Mouse (Mus musculus) urinary bladder, adult 2 months (tissue): Measurements from ENCODE around the gene Map2k5. TPM values are rescaled to one million over a fixed set of nuclear protein-coding genes. Genes with fewer than 3 reads are reported as not detected.

Experiments used
- DNase-seq: peaks from one replicate; pipeline ENCODE4 v3.0.0; 2022; ENCODE audit warnings: low spot score
- polyA plus RNA-seq: library from polyadenylated mRNA; depleted of rRNA; stranded (reverse); fragments of >200 nt; gene quantifications from 2 replicates; pipeline ENCODE4 v1.2.3, GENCODE M21; 2012

Map2k5 gene
- polyA plus RNA-seq, 1 experiment, result 20.4 TPM

DNA sequence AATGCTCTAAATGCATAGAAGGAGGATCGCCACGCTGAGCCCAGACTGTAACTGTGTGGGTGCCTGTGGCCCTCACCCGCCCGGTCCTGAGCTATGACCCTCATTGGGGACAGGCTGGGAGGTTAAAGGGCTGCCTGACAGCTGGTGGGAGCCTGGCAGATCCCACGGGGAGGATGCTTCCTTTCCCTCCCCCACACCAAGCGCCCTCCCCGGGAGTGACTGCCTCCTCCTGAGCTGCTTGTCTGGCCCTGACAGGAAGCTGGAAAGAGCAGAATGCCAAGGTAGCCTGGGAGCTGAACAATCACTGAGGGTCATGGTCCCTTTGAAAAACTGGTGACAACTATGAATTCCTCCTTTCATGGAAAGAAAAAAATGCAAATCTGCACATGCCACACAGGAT is 190.4 kb downstream of the Map2k5 start:
- no peak for DNase-seq

DNA sequence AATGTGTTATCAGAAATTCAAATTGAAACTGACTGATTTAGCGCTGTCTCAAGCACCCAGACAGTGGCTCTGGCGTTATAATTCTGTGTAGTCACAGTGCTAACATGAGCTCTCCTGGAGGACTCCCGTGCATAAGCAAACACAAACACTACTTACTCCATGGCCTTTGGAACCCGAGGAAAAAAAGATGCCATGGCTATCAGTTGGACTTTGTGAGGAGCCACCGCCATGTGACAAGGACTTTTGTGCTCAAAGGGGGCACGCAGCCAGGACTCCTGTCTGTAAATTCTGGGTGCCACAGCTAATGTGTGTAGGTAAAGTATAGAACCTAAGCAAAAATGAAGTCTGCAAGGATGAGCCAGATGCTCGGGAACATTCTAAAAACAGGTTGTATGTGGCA is 192.5 kb downstream of the Map2k5 start:
- no peak for DNase-seq

DNA sequence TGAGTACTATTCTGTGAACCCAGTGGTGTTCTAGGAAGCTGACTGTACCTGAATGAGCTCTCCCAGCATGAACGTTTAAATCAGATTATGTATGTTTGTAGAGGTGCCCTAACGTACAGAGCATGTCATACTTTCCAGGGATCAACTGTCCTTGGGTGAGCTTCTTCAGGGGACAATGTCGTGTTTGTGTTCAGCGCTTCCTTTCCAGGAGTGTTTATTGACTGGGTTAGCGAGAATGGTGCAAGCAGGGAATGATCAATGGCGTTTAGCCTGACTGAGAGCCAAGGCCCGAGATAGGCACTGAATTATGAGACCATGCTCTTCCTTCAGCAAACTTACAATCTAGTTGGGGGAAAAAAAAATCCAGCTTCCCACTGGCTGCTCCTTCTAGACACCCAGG is 193.8 kb downstream of the Map2k5 start:
- DNase-seq, result no peak

DNA sequence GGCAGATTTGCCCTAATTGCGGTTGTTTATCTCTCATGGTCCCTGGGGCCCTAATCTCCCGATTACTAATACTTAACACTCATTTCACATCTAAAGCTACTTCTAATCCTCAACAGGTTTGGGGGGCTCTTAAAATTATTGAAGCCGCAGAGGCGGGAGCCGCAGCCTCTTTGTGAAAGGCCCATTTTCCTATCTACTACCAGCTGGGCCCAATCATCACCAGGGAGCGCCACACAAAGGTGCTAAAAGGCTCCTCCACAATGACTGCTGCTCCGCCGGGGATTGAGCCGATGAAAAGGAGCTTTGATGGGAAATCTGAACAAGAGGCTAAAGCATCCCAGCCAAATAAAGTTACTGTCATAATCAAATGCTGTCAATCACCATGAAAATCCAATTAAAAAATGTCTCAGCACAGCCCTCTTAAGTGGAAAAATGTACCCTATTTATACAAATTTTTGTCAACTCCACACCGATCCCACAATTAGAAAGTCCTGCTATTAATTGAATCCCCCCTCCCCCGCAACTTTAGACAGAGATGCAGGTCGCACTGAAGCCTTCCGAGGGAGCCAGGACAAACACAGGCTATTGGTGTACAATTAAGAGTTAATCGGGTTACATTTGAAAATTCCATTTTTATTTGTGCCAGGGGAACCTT is 195.3 kb downstream of the Map2k5 start:
- DNase-seq, result no peak

DNA sequence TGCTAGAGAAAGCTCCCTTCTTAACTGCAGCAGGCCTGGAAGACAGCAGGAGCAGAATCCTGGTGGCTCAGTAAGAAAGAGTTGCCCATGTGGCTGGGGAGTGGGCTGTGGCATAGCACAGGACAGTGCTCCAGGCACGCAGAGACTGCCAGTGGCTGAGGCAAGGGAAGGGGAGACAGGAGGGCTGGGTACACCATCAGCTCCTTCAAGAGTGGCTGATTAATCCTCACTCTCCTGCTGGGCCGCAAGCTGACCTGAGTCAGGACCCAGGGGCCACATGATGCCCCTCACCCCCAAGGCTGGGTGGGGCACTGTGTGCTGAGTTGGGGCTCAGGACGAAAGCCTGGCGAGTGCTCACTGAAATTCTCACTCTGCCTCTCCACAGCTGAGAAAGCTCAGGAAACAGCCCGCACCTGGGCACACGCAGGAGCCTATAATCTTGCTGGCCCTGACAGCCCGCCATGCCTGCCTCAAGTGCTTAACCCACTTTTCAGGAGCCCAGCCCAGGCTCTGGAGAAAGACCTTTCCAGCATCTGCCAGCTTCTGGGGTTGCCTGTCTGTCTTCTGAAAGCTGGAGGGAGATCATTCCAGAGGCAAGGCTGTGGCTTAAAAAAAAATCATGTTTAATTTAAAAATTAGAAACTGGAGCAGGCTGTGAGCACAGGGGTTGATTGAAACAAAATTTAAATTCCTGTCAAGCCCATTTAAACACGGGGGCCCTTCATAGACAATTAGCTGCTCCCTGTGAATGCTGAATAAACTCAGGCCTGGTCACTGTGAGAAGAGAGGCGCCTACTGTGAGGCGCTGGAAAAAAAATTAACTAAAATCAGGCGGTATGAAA is 196.1 kb downstream of the Map2k5 start:
- no peak for DNase-seq

DNA sequence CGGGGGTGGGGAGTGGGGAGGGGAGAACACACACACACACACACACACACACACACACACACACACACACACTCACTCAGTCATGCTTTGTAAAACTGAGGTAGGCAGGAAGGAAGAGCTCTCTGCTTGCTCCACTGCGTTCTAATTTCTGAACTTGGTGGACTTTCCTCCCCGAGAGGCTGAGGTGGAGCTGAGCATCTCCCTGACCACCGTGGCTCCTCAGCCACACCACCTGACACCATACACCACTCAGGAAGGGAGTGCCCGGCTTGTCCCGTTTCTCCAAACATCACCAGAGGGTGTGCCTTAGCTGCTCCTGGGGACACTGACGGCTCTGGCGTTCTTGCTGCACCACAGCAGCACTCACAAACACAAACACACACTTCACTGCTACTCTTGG is 199.4 kb downstream of the Map2k5 start:
- no peak for DNase-seq

DNA sequence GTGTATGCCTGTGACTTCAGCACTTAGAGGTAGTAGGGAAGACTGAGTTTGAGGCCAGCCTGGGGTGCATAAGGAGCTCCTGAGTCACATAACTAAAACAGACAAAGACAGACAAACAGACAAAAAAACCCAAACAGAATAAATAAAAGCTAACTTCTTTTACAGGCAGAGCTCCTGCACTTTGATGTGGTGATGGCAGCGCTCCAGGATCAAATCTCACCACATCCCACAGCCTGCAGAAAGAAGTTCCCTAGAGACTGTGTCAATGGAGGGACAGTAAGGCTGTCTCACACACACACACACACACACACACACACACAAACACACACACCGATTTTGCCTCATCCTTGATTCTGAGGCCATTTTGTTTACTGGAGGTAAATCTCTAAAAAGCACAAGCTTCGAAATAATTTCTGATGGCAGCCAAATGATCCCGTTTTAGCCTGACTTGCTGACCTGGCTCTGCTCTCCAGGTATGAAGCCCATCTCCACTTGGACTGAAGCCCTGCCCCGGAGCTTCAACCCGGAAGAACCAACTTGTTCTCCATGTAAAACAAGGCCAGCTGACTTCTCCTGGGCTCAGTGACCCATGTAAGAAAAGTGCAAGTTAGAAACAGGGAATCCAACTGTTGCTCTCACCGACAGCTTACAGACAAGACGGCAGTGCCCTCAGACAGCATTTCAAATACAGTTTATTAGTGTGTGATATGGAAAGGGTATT is 203.5 kb downstream of the Map2k5 start:
- DNase-seq, result no peak

DNA sequence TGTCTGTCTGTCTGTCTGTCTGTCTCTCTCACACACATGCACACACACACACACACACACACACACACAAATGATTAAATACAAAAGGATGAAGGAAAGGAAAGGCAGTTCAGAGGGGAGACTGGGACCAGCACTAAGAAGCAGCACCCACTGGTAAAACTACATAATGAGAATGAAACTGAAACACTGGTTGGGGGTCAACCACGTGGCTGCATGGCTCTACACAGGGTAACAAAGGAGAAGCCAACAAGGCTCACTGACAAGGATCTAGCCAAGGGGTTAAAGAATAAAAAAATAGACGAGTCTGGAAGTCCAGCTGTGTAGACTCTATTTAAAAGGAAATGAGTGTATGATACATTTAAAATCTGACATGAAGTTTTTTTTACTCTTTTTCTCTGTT is 205.8 kb downstream of the Map2k5 start:
- no peak for DNase-seq

DNA sequence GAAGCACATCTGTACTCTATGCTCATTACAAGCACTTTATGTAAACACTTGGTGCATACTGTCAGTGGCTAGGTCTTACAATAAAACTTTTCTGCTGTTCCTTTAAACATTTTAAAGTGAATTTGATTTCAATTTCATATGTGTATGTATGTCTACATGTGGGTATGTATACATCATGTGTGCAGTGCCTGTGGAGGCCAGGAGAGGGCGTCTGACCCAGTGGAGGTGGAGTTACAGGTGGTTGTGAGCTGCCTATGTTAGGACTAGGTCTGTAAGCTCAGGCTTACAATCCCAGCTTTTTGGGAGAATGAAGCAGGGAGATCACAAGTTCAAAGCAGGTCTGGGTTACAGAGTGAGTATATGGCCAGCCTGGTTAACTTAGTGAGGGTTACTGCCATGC is 208.6 kb downstream of the Map2k5 start:
- DNase-seq, result no peak

DNA sequence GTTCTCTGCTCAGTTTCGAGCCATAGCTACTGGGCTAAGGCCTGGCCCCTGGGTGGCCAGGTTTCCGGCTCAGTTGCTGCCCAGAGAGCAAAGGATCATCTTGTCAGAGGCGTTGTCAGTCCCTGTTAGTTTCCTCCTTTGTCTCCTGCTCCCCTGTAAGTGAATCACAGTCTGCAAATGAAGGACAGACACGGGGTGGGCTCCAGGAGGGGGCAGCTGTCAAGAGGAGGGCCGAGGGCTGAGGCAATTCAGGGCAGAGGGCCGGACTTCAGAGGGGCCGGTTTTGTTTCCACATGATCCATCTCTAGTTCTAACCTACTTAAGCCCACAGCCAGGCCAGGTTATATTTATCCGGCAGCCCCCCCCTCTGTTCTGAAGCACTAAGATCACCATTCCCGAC is 212.6 kb downstream of the Map2k5 start:
- DNase-seq, result no peak

DNA sequence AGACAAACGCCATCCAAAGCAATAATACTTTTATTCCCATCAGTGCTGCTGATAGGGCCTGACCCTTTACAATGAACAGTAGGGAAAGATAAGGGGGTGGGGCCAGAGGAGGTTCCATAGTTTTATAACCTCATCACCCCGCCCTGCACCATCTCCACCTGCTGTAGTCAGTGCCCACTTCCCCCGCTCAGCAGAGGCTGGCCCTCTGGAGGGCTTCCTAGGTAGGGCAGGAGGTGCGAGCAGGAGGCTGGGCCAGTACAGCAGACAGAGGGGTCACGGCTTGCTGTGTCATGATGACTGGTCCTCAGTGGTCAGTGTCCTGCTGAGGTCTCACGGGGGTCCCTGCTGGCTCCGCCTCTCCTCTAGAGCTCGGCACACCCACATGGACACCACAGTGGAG is 213.9 kb downstream of the Map2k5 start:
- DNase-seq, result no peak

DNA sequence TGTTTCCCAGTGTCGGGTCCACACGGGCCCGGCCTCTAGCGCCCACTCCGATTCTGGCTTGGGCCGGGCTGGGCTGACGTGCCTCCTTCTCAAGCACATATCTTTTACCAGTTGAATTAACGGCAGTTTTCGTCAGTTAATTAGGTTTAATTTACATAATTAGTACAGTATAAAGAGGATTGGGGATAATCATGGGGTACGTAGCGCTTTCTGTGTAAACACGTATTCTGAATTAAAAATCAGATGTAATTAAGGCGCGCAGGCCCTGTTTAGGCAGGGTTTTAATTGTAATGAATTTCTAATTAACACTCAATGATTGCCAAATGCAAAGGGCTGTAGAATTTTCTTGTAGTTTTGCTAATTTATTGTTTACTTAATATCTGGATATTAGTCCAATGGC is 225.8 kb downstream of the Map2k5 start:
- DNase-seq, result no peak

DNA sequence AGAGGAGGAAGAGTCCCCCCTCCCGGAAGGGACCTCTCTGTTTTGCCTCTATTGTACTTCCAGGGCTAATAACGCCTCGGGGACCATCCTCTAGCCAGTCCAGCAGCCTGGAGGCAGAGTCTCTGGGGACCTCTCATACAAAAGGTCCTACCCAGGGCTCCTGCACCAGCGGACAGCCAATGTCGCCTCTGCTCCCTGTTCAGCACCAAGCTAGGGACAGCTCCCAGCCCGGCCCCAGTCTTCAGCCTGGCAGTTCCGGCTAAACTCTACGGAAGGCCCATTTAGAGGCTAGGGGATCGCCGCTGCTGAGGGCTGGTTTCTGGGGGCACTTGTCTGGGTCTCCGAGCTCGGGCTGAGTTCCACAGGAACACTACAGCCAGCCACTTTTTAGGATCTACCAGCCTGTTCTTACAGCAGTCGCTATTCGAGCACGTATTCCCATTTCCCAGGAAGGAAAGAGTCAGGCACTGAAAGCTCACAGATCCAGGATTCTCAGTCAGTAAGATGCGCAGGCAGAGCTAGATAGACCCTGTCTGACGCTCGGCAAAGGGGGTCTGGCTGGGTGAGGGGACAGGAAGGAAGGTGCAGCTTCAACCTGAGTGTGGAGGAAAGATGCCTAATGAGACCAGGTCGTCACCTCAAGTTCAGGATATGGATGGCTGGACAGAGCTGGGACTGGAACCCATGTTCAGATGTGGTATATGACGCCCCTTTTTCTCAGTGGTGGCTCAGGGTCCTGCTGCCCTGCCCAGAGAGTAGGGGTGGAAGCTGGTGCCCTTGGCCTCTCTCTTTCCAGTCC is 226.4 kb downstream of the Map2k5 start:
- DNase-seq, result peak; percentile 47

DNA sequence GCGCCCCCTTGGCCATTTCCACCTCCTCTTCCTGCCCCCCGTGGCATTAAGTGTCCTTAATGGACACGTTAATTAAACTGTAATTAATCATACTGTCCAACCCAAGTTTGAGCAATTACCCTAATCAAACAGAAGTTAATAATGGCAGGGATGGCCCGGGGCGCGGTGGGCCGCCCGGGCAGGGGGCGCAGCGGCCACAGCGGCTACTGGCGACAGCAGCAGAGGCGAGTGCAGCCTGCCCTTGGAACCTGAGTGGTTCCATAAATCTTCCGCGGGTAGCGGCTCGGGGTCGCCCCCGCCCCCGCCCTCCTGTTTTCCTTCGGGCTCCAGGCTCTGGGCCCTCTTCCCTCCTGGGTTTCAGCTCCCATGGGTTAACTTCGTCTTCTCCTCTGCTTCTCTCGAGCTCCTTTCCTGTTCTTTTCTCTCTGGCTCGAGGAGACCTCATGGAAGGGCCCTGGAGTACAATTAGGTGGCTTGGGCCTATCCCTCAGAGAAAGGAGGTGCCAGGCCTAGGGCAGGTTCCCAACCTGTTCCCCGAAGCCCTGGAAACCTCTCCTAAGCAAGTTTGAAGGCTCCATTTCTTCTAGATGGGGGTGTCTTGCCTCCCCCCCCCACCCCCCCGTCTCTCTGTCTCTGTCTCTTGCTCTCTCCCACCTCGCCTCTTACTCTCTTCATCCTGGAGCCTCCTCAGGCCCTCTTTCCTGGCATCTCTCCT is 227.5 kb downstream of the Map2k5 start:
- no peak for DNase-seq

DNA sequence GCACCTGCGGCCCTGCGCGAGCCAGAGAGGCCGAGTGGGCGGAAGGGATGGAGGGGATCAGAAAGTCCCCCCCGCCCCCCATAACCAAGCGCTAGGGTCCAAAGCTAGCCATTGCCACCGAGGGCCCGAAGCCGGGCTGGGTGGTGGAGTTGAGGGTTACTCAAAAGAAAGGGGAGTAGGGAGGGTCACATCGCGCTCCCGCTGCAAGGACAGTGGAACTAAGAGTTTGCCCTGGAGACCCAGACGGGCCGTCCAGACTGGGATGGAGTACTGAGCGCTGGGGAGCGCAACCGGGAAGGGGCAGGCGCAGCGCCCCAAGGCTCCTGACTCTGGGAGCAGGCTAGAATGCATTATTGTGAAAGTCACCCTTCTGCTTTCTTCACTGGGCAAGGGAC is 228.3 kb downstream of the Map2k5 start:
- DNase-seq, result no peak

DNA sequence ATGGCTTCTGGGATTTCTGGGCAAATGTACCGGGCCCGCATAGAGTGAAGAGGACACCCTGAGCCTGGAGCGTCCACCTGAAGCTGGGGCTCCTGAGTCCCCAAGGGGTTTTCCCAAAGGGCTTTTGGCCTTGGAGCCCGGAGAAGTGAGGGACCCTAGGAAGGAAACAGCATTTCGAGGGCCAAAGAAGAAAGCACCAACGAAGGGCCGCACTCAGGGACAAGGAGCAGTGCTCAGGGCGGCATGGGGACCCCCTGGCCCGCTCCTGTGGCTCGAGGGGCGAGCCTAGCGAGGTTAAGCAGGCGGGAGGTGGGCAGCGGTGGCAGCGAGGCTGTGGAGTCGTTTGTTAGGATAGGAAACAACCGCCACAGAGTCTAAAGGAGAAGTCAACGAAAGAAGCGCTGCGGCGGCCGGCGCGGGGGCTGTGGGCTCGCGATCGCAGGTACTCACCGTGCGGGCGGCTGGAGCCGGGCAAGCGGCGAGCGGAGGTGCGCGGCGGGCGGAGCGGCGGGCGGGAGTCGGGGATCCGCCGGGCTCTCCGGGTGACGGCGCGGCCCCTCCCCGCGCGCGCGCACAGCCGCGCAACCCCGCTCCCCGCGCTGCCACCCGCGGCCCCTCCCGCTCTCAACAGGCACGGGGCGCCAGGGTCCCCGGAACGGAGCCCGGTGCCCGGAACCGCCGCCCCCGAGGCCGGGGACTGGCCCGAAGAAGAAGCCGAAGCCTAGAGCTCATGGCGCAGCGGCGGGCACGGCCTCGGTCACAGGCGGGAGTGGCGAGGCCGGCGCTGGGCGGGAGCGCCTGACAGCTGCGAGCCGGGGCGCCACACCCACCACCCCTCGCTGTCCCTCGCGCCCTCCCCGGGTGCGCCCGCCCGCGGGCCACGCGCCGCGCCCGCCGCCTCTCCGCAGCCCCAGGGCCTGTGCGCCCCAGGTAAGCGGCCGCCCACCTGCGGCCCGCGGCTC is 229.0 kb downstream of the Map2k5 start, which contains the start of gene Skor1:
TSS of gene Skor1 (minus strand) at position 552 of the 962 bp plus-strand sequence.
- no peak for DNase-seq

DNA sequence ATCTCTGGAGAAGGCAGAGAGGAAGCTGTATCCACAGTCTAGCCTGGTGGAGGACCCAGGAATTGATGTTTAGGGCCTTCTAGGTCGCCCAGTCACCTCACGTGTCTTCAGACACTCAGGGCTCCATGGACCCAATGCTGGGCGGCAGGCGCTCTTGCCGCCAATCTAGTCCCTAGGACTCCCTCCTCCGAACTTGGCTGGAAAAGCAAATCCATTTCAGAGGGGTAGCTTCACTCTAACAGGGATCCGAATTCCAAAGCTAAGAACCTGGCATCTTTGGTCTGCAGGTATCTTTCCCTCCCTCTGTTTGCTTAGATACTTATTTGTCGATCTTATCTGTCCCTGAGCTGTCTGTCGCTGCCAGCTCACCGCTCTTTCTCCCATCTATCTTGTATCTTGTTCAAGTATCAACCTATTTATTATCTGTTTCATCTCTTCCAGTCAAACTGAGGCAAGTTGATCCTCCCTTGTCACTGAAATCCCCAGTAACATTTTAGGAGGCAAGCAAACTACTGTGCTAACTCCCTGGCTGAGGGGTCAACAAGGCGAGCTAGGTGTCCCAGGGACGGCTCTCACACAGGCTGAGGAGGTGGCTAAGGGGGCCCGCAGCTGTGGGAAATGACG is 229.8 kb downstream of the Map2k5 start:
- no peak for DNase-seq

DNA sequence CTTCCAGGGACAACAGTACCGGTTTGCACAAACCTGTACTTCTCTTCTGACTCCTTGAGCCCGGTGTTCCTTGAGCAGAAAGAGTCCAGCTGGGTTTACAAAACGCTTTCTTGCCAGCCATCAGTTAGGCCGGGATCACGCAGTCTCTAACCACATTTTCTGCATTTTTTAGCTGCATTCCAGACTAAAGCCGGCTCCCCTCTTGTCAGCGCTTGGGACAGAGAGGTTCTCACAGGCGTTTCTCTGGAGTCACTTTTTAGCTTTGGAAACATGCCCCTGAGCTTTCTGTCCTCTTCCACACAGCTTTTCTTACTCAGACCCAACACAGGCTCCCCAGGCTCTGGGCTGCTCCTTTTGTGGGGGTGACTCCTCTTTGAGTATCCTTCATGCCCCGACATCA is 230.4 kb downstream of the Map2k5 start:
- no peak for DNase-seq

DNA sequence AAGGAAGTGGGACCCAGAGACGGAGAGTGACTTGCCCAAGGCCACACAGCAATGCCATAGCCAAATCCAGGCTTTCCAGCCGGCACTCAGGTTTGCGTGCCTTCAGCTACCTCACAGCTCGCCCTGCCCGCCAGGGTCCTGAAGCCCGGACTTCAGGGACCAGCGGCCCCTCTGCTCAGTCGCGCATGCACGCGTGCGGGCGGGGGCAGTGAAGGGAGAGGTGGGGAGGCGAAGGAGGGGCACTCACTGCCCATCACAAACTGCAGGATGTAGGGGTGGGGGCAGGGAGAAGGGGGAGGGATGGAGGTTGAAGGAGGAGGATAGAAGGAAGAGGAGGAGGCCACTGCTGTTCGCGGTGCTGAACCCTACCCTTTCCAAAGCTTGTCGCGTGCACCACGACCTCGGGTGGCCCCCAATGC is 230.8 kb downstream of the Map2k5 start:
- DNase-seq, result no peak
